Mouse (Mus musculus) C2C12 (cell line): Measurements from ENCODE around the gene Gjc1. TPM values are rescaled to one million over a fixed set of nuclear protein-coding genes. Genes with fewer than 3 reads are reported as not detected.

Experiments used
- H3K27me3 ChIP-seq: one replicate; pipeline ENCODE4 v1.6.1; 2011; ENCODE audit not compliant: control insufficient read depth, insufficient read depth, insufficient read length
- H3K36me3 ChIP-seq: one replicate; pipeline ENCODE4 v1.6.1; 2011; ENCODE audit not compliant: control insufficient read depth, insufficient read depth
- H3K4me3 ChIP-seq: one replicate; pipeline ENCODE4 v1.5.1; 2011; ENCODE audit warnings: mild to moderate bottlenecking, control low read depth; ENCODE audit not compliant: poor library complexity, insufficient read depth, severe bottlenecking
- H3K79me2 ChIP-seq: one replicate; pipeline ENCODE4 v1.6.1; 2011; ENCODE audit not compliant: control insufficient read depth, insufficient read depth
- H3K79me3 ChIP-seq: one replicate; pipeline ENCODE4 v1.6.1; 2011; ENCODE audit warnings: low read depth, control low read depth
- H3ac ChIP-seq: one replicate; pipeline ENCODE3; 2011; ENCODE audit warnings: low read depth; ENCODE audit not compliant: control insufficient read depth, insufficient read length
- CEBPB ChIP-seq: IDR thresholded peaks from one replicate; pipeline ENCODE4 v1.6.1; 2011; ENCODE audit warnings: low read depth, mild to moderate bottlenecking, control low read depth, moderate library complexity
- CTCF ChIP-seq: IDR thresholded peaks from one replicate; pipeline ENCODE4 v1.5.1; 2011; ENCODE audit not compliant: control insufficient read depth, insufficient read depth, insufficient read length
- FOSL1 ChIP-seq: IDR thresholded peaks from one replicate; pipeline ENCODE4 v1.8.0; 2011; ENCODE audit warnings: mild to moderate bottlenecking, low read length; ENCODE audit not compliant: poor library complexity, insufficient read depth, severe bottlenecking
- MAX ChIP-seq: IDR thresholded peaks from one replicate; pipeline ENCODE4 v1.6.1; 2011; ENCODE audit warnings: mild to moderate bottlenecking, control low read depth
- MYOD1 ChIP-seq: IDR thresholded peaks from one replicate; pipeline ENCODE4 v1.6.1; 2011; ENCODE audit warnings: low read depth; ENCODE audit not compliant: control insufficient read depth, insufficient read length
- MYOG ChIP-seq: IDR thresholded peaks from one replicate; pipeline ENCODE4 v1.6.1; 2011; ENCODE audit not compliant: control insufficient read depth, insufficient read length; ENCODE audit errors: extremely low read depth
- USF1 ChIP-seq: IDR thresholded peaks from one replicate; pipeline ENCODE4 v1.6.1; 2011; ENCODE audit warnings: low read depth, mild to moderate bottlenecking, control low read depth, moderate library complexity
- polyA plus RNA-seq: library from polyadenylated mRNA; unstranded; fragments of >200 nt; fragmentation: generic; extraction: Trizol; gene quantifications from one replicate; pipeline ENCODE4 v1.2.1, GENCODE M21; 2012; ENCODE audit warnings: missing spikeins

Gene Gjc1
- polyA plus RNA-seq, 1 experiment, result 20.7 TPM

DNA sequence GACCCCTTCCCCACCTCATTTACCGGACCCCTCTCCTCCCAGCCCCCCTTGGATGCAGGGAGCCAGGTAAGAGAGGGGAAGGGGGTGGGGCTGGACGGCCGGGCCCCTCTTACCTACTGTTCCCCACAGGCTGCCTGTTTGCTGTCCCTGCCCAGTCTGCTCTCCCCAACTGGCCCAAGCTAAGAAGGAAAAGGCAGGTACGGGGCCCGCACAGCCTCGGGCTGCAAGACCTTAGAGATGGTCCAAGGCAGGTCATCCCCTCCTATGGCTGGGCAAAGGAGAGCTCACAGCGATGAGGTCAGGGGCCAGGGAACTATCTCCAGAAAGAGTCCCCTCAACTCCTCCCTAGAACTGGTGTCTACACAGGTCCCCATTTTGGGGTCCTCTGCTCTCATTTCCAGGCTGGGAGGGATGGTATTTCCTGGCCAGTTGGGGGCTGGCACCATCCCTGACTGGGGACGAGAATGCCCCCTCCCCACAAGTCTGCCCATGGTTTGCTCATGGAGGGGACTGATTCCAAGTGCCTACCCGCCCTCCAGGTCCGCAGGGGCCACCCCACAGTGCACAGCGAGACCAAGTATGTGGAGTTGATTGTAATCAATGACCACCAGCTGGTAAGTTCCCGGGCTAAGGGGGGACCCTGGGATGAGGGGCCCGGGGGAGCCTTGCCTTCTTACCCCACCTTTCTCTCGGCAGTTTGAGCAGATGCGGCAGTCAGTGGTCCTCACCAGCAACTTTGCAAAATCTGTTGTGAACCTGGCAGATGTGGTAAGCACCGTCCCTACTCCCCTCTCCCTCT lies 47.4 kb downstream of the Gjc1 start:
- H3K4me3 ChIP-seq, result no peak overlapping the region
- H3K79me2 ChIP-seq, result no peaks in the 10 kb centered on the region
- no peaks in the 10 kb centered on the region for H3K36me3 ChIP-seq
- H3K79me3 ChIP-seq, result no peaks in the 10 kb centered on the region
- no peaks in the 10 kb centered on the region for H3K27me3 ChIP-seq
- TF ChIP-seq CEBPB (no peak), FOSL1 (no peak), USF1 (no peak), MAX (no peak), MYOD1 (no peak), CTCF (no peak), MYOG (no peak)
- no peak overlapping the region for H3ac ChIP-seq

DNA sequence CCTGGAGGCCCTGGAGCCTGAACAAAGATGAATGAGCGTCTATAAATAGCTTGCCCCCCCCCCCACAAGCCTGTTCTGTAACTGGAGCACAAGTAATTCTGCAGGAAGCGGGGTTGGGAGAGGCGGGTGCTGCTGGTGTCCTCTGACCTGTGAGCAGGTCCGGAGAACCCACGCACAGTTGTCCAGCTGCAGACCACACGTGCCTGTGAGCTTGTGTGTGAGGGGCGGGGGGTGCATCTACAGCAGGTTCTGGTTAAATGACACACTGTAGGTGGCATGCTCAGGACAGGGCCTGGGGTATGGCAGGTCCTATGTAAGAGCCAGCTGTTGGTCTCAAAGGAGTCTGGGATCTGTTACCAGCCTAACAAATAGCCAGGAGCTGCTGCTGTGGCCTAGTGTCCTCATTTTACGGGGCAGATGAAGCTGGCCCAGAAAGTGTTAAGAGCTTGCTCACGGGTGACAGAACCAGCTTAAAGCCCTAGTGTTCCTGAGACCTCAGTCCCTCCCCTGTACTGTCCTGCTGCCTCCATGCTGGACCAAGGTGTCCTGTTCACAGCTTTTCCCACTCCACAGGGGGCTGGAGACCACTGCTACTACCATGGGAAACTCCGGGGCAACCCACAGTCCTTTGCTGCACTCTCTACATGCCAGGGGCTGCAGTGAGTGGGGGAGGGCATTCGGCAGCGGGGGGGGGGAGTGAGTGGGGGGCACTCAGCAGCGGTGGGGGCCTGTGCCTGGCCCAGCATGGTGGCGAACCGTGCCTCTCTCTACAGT lies 48.7 kb downstream of the Gjc1 start:
- no peaks in the 10 kb centered on the region for H3K79me2 ChIP-seq
- H3K79me3 ChIP-seq, result no peaks in the 10 kb centered on the region
- H3K36me3 ChIP-seq, result no peaks in the 10 kb centered on the region
- no peak overlapping the region for H3K4me3 ChIP-seq
- H3ac ChIP-seq, result no peak overlapping the region
- no peaks in the 10 kb centered on the region for H3K27me3 ChIP-seq
- no peak for TF ChIP-seq MYOG
- TF ChIP-seq CEBPB, result no peak
- TF ChIP-seq FOSL1, result no peak
- no peak for TF ChIP-seq CTCF
- no peak for TF ChIP-seq MYOD1
- no peak for TF ChIP-seq USF1
- TF ChIP-seq MAX, result no peak

DNA sequence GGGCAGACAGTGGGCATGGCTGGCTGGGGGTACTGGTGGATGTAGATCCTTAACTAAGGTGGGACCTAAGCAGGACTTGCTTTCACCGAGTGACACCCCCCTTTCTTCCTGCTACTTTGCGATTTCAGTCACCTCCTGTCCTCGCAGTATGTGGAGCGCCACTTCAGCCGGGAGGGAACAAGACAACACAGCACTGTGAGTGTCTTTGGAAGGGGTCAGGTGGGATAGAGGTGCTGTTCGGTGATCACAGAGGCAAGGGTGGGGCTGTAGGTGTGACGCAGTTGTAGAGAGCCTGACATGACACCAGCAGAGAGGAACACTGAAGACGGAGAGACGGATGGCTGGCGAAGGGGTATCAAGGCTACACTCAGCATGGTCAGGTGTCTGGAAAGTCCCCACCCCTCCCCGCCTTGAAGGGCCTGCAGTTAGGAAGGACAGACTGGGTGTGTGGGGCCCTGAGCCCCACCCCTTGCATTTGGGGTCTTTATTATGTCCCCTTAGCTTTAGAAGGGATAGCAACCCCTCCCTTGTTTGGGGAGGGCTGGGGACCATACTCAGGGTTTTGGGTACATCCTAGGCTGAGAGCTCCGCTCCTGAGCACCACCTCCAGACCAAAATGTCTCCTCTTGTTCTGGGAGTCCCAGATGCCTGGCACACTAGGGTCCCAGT lies 49.4 kb downstream of the Gjc1 start:
- no peak for TF ChIP-seq MAX
- TF ChIP-seq MYOD1, result no peak
- TF ChIP-seq FOSL1, result no peak
- TF ChIP-seq MYOG, result no peak
- TF ChIP-seq USF1, result no peak
- no peak for TF ChIP-seq CEBPB
- no peak for TF ChIP-seq CTCF

DNA sequence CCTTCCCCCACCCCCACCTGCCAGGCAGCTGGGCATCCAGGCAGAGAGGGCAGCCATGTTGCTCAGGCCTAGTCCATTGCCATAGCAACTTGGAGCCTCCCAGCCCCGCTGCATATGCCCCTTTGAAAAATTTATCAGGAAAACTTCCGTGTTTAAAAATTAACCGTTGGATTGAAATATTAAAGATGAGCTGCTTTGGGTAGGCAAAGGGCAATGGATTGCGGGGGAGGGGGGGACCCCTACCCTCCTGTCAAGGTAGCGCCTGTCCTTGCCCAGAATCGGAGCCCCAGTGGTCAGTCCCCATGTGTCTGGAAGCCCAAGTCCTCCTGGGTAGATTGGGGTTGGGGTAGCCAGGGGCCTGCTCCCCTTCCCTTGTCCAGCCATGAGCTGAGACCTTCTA lies 50.4 kb downstream of the Gjc1 start:
- Histone ChIP-seq H3ac (no peak overlapping the region), H3K27me3 (peaks cover 4% of the 10 kb centered on the region), H3K36me3 (no peaks in the 10 kb centered on the region), H3K79me3 (no peaks in the 10 kb centered on the region), H3K4me3 (no peak overlapping the region), H3K79me2 (no peaks in the 10 kb centered on the region)
- TF ChIP-seq USF1, result no peak

More for the DNA sequence above, 49.4 kb downstream of the Gjc1 start:
- H3K27me3 ChIP-seq, result no peaks in the 10 kb centered on the region
- H3K36me3 ChIP-seq, result no peaks in the 10 kb centered on the region
- H3K79me2 ChIP-seq, result no peaks in the 10 kb centered on the region
- H3ac ChIP-seq, result no peak overlapping the region
- no peaks in the 10 kb centered on the region for H3K79me3 ChIP-seq
- H3K4me3 ChIP-seq, result no peak overlapping the region

DNA sequence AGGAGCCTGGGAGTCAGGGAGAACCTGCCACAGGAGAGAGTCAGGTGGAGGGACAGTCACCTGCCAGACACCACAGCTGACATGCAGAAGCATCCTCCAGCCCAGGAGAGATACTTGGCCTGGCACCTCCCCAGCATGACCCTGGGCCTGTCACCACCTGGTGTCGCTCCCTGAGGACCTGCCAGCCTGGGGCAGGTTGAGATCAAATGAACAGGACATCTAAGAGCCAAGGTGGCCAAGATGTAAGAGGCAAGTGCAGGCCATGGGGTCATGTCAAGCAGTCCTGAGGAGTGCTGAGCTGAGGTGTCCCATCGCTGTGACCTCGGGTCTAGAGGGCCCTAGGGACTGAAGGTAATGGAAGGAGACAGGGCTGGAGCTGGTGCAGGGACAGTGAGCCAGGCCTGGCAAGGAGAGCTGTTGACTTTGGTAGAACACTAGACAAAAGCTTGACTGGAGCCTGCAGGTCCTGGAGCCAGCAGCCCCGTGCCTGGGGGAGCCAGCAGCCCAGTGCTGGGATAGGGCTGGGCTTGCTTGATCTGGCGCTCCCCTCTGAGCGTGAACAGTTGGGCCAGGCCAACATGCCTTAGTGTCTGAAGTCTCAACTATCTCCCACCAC lies 52.3 kb downstream of the Gjc1 start:
- TF ChIP-seq FOSL1, result no peak
- TF ChIP-seq CTCF, result no peak
- no peak for TF ChIP-seq MAX
- TF ChIP-seq USF1, result no peak
- TF ChIP-seq MYOD1, result no peak
- no peak for TF ChIP-seq MYOG
- no peak for TF ChIP-seq CEBPB
- Histone ChIP-seq H3K27me3 (peaks cover 10% of the 10 kb centered on the region), H3K79me2 (no peaks in the 10 kb centered on the region), H3K36me3 (no peaks in the 10 kb centered on the region), H3K4me3 (no peak overlapping the region), H3ac (no peak overlapping the region), H3K79me3 (no peaks in the 10 kb centered on the region)
